Mouse (Mus musculus) splenic B cell, adult 2 months (primary cell): ENCODE measurements around the gene Evc.
A peak's percentile ranks its signal among the peaks of the same experiment; 100 is the strongest.

Experiments
- DNase-seq: peaks from one replicate; pipeline ENCODE4 v3.0.0-alpha.2; 2011; ENCODE audit warnings: low read depth, low spot score
- H3K27me3 ChIP-seq: 2 replicates; pipeline ENCODE4 v1.6.1; 2012; ENCODE audit warnings: mild to moderate bottlenecking, low read length, moderate library complexity, mixed read lengths; ENCODE audit not compliant: control insufficient read depth, poor library complexity, insufficient read depth, severe bottlenecking
- H3K36me3 ChIP-seq: 2 replicates; pipeline ENCODE4 v1.6.1; 2012; ENCODE audit warnings: mild to moderate bottlenecking, low read length, moderate library complexity, mixed read lengths; ENCODE audit not compliant: control insufficient read depth, poor library complexity, insufficient read depth, severe bottlenecking

Gene Evc

DNA sequence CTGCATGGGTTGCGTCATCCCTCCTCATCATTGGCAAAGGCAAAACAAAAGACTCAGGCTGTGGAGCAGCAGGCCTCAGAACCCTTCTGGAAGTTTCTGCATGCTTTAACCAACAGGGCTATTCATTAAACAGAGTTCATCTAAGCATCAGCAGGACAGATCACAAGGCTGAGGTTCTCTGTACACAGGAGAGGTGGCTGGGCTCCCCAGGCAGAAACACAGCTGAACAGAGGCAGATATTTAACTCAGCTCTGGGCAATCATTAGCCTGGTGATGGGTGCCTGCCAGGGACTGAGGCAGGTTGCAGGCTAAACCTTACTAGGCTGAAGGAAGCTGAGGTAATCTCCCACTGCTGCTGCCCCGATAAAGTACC is 5.6 kb downstream of the Evc start:
- DNase-seq, result no peak
- no peaks in the 10 kb centered on the region for H3K27me3 ChIP-seq
- H3K36me3 ChIP-seq, result no peaks in the 10 kb centered on the region

DNA sequence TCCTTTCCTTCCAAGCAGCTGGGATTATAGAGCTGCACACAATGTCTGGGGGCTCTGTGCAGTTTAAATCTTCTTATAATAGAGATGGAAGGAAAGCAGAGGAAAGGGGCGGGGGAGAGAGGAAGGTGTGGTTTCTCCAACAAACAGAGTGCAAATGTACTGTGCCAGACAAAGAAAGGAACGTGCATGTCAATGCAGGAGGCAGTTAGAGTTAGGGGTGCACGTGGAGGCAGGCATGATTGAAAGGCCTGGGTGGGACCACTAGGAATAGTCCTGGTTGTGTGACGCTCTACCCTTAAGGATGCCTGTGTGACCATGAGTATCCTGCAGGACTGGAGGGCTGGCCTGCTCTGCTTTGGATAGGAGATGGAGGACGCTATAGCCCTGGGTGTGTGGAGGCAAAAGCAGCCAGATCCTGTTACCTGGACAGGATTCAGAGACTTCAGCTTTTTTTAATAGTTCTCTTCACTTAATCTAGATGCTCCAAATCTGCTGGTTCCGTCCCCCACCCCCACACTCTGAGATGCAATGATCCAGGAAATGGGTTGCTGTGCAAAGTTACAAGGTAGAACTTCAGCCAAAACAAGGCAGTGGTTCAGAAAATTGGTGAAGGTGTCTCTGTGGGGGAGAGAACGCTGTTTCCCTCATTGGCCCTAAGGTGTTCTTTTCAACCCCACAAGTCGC is 6.1 kb downstream of the Evc start:
- Histone ChIP-seq H3K27me3 (no peaks in the 10 kb centered on the region), H3K36me3 (no peaks in the 10 kb centered on the region)
- no peak for DNase-seq

DNA sequence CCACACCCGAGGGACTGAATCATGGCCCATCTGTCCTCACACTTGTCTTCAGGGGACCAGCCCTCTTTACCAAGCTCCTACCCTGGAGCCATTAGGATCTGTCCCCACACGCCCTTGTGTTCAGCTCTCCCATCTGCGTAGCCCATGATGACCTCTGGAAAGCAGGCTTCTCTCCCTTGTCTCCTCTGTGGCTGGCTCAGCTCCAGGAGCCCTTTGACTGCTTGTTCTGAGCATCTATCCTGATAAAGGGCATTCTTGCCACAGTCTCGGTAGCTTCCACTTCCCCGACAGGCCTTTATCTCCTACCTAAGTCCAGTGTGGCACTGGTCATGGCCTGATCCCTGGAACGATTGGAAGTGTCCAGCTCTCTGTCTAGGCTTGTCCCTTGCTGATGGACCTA is 10.0 kb downstream of the Evc start:
- Histone ChIP-seq H3K36me3 (no peaks in the 10 kb centered on the region), H3K27me3 (no peaks in the 10 kb centered on the region)
- DNase-seq, result no peak

DNA sequence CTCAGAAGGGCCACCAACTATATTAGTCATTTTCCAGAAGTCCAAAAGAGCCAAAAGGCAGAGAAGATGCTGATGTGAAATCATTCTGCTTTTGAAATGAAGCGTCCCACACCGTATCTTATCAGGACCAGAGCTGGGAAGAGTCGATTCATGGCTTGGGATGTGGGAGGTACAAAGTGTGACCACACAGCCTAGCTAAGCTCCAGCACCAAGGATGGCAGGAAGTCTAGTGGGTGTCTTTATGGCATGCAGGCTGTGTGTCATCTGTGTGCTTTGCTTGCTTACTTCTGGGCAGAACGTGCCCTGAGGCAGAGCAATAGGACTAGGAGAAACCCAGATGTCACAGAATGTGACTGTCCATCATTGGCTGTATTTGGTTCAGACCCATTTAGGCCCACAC is 15.9 kb downstream of the Evc start:
- Histone ChIP-seq H3K36me3 (no peaks in the 10 kb centered on the region), H3K27me3 (no peaks in the 10 kb centered on the region)
- DNase-seq, result no peak

DNA sequence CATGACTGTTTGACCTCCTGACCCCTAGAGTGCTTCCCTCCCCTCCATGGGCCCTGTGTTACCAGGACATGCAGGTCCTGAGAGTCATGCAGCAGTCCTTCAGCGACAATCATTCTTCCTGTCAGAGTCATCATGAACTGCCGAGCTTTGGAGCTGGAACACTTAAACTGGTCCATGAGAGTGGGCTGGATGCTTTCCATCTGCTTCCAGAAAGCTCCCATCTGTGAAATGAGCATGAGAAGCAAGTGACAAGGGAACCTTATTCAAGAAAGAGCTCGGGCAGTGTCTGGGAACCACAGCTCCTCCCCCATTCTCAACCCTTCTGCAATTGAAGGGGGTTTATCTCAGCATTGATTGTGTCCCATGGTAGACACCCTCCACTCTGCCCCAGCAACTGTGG is 16.5 kb downstream of the Evc start:
- Histone ChIP-seq H3K27me3 (no peaks in the 10 kb centered on the region), H3K36me3 (no peaks in the 10 kb centered on the region)
- DNase-seq, result no peak

DNA sequence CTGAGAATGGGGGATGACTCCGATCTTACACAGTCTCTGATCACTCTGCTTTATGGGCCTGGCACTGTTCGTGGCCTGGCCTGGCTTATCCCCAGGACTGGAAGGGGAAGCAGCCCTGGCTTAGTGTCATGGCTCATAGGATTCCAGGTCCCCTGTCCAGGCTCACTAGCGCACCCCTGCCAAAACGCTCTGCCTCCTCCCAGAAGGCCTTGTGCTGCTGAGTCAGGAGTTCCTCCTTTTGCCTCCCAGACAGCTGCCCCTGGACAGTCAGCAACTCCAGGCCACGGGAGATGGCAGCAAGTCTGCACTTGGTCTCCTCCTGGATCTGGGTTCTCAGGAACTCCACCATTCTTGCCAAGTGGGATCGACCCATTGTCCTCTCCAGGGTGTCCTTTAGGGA is 18.0 kb downstream of the Evc start:
- Histone ChIP-seq H3K27me3 (no peaks in the 10 kb centered on the region), H3K36me3 (no peaks in the 10 kb centered on the region)
- no peak for DNase-seq

DNA sequence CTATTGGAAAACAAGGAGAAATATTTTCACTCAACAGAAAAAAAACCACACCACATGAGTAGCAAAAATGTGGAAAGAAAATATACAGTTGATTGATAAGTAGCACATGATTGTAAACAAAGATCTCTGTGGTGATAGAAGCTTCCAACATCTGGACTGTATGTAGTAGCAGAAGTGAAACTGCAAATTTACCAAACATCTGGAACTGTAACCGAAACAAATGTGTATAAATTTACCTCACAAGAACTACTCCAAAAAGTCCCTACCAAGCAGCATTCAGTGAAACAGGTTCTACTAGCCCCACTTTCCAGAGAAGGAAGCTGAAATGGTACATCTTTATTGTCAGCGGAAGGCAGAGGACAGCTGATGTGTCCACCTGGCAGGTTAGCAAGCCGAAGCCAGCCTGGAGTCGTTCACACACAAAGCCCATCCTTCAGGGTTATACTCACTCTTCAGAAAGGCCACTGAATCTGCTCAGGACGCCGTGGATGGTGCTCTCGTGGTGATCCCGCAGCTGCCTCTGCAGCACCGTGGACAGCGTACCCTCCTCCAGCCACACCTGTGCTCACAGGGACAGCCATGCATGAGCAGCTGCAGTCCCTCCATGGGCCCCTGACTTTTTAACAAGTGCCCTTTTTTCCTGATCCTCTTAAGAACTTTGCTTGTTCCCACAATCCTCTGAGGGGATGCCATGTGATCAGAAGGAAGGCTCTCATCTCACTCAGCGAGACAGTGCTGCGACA is 23.5 kb downstream of the Evc start:
- H3K27me3 ChIP-seq, result no peaks in the 10 kb centered on the region
- H3K36me3 ChIP-seq, result no peaks in the 10 kb centered on the region
- no peak for DNase-seq

DNA sequence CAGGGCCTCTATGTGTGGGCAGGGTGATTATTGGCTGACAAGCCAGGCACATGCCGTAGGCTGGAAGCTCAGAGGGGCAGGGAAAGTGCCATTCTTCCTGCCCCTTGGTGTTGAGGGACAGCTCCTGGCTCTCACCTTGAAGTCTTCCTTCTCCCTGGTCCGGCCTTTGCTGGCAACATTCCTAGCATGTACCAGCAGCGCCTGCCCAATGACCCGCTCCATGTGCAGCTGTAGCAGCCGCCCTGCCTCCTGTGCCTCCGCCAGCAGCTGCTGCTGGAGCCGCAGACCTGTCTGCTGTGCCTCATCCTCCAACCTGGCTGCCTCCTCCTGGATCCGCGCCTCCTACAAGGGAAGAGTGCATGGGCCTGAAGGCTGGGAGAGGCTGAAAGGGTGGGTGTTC is 26.7 kb downstream of the Evc start:
- H3K36me3 ChIP-seq, result no peaks in the 10 kb centered on the region
- no peak for DNase-seq
- H3K27me3 ChIP-seq, result no peaks in the 10 kb centered on the region

DNA sequence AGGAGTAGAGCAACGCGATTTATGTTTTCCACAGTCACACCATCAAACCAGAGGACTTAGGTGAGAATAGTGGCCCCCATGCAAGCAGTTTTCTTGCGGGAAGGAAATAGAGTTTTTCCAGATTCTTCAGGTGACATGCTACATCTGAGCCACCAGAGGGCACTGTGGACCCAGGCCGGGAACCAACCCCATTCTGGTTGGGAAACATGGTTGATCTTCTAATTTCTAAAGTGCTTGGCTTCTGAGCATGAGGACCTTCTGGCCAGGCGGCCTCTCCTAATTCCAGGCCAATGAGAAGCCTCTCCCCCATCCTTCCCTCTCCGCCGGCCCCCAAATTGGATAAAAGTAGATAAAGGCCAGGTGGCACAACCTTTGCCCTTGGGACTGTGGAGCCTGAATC is 38.3 kb downstream of the Evc start:
- H3K36me3 ChIP-seq, result no peaks in the 10 kb centered on the region
- H3K27me3 ChIP-seq, result no peaks in the 10 kb centered on the region
- DNase-seq, result peak; percentile 26

DNA sequence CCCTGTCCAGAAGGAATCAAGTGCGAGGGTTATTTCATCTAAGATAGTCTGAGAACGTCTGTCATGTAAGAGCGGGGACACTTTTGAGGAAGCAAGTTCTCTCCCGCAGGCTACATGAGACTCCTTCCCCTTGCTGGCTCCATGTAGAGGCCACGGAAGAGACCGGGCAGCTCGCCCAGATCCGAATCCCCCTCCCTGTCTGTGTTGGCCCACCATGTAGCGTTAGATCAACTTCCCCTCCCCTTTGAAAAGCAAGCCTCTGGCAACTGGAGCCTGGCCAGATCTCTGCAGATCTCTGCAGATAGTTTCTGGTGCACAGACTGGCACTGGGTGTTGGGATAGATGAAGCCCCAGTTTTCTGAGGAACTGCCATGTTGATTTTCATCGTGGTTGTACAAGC is 40.0 kb downstream of the Evc start:
- no peak for DNase-seq
- no peaks in the 10 kb centered on the region for H3K27me3 ChIP-seq
- H3K36me3 ChIP-seq, result no peaks in the 10 kb centered on the region

DNA sequence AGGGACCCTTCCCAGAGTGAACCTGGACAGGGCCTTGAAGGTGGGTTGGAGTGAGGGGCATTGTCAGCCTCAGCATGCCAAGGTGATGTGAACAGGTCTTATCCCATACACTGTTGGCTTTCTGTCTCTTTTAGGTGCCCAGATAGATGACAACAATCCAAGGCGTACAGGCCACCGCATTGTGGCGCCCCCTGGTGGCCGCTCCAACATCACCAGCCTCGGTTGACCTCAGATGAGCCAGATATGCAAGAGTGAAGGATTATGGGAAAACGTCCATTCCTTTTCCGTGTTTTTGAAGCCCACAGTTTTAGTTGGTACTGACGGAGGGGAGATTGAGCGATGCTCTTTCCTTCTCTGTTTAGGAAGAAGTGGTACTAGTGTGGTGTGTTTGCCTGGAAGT is 45.7 kb downstream of the Evc start:
- H3K36me3 ChIP-seq, result no peaks in the 10 kb centered on the region
- H3K27me3 ChIP-seq, result no peaks in the 10 kb centered on the region
- peak; percentile 4 for DNase-seq

DNA sequence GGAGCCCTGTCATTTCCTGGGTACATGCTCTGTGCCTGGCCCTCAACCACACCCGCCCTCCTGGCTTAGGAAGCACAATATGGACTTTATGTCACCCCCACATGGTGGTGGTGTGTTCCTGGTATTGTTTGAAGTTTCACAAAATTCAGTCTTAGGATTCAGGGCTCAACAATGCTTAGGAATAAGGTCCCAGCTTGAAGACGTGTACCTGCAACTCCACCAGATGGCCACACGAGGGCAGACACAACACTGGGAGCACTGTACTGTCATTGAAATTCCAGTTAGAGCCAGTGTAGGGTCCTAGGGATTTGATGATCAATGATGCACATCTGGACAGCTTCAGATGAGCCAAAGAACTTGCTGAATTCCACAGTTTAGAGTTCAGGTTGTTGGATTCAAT is 47.5 kb downstream of the Evc start:
- Histone ChIP-seq H3K27me3 (no peaks in the 10 kb centered on the region), H3K36me3 (no peaks in the 10 kb centered on the region)
- peak; percentile 20 for DNase-seq

DNA sequence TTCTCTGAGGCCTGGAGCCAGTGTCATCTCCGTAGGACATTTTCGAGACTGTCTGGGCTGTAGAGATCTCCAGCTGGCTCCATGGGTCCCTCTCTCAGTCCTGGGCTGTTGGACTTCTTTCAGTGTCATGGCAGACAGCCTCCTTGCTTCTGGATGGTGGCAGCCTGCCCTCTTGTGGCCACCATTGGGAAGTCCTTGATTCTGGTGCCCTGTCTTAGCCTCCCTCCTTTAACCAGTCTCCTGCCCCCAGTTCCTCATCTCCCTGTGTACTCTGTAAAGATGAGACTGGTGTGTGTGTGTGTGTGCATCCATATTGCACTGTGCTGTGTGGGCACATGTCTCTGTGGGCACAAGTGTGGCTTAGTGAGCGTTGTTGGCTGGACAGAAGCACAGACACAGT is 48.3 kb downstream of the Evc start:
- peak; percentile 27 for DNase-seq
- no peaks in the 10 kb centered on the region for H3K36me3 ChIP-seq
- no peaks in the 10 kb centered on the region for H3K27me3 ChIP-seq

DNA sequence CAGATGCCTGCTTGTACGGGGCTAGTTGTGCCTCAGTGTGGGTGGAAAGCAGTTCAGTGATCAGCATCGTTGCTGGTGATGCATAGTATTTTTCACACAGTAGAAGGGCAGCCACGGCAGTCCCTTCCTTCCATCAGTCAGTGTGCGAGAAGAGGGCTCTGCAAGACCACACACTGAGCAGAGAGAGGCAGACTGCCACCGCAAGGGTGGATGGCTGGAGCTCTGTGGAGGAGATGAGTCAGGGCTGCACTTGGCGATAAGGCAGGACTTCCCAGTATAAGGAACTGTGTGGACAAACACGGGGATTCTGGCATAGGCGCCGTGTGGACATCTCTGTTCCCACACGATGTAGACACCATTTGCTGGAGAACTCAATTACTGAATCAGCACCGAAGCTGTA is 55.7 kb downstream of the Evc start:
- Histone ChIP-seq H3K36me3 (no peaks in the 10 kb centered on the region), H3K27me3 (no peaks in the 10 kb centered on the region)
- DNase-seq, result no peak

DNA sequence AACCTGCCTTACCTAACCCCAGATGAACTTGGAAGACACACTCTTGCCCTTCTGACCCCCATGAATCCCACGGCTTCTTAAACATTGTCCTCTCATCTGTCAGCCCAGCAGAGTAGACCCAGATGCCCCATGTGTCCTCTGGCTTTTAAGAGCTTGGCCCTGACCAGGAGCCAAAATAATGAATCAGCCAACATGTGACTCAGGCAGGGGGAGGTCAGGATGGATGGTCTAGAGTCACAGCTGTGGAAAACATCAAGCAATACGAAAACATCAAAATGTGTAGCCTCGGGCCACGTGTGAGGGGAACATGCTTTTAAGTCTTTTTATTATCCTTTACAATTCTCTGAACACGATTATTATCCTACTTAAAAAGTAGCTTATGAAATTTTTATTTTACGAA is 72.9 kb downstream of the Evc start:
- H3K27me3 ChIP-seq, result no peaks in the 10 kb centered on the region
- DNase-seq, result no peak
- no peaks in the 10 kb centered on the region for H3K36me3 ChIP-seq

DNA sequence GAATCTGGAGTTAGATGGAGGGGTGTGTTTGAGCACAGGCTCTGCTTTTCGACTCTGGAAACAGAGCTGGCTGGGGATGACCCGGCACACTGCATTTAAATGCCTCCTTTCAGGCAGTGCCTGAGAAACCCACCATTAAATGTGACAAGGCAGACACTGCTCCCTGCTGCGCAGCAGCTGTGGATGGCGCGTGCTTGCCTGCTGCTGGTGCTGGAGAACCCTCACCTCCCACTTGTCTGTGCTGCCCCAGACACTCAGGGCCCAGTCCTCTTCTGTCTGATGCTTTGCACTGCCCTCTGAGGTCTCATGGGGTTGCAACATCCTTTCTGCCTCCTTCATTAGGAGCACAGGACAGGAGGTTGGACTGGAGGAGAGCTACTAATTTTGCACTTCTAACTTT is 75.0 kb downstream of the Evc start:
- DNase-seq, result no peak
- H3K36me3 ChIP-seq, result no peaks in the 10 kb centered on the region
- no peaks in the 10 kb centered on the region for H3K27me3 ChIP-seq
